Mouse (Mus musculus) A20 (cell line): ENCODE data around the gene Srek1.

Source experiments
- DNase-seq: peaks from one replicate; pipeline ENCODE4 v3.0.0-alpha.2; 2011; ENCODE audit warnings: low read depth, low spot score

Srek1 gene

GRCm38 (mm10) chr13:103726872-103727271 lies 47.5 kb downstream of the Srek1 start:
- no peak for DNase-seq

GRCm38 (mm10) chr13:103711406-103712025 lies 62.9 kb downstream of the Srek1 start:
- DNase-seq: no peak

GRCm38 (mm10) chr13:103710359-103710781 lies 64.0 kb downstream of the Srek1 start:
- peak; percentile 65 for DNase-seq

- DNase-seq: no peak
These were observed 68.9 kb downstream of the Srek1 start for GRCm38 (mm10) chr13:103705436-103705978.

- DNase-seq: no peak
These were observed 70.6 kb downstream of the Srek1 start for GRCm38 (mm10) chr13:103703833-103704232.

GRCm38 (mm10) chr13:103703386-103703785 lies 71.0 kb downstream of the Srek1 start:
- peak; percentile 73 for DNase-seq

GRCm38 (mm10) chr13:103702266-103702665 lies 72.1 kb downstream of the Srek1 start:
- no peak for DNase-seq

GRCm38 (mm10) chr13:103700752-103701151 lies 73.7 kb downstream of the Srek1 start:
- DNase-seq: no peak

GRCm38 (mm10) chr13:103697993-103698392 lies 76.4 kb downstream of the Srek1 start:
- DNase-seq: peak; percentile 61

GRCm38 (mm10) chr13:103696164-103696563 lies 78.2 kb downstream of the Srek1 start:
- DNase-seq: peak; percentile 50

GRCm38 (mm10) chr13:103695456-103695855 lies 79.0 kb downstream of the Srek1 start:
- no peak for DNase-seq
